Mouse (Mus musculus) left cerebral cortex, adult 18-20 months (tissue): Measurements from ENCODE around the gene Ntrk2. TPM values are rescaled to one million over a fixed set of nuclear protein-coding genes. Genes with fewer than 3 reads are reported as not detected.

ENCODE experiments used
- DNase-seq, 2 experiments: peaks; one replicate each; pipeline ENCODE4 v3.0.0; 2021 to 2022; ENCODE audit warnings: low spot score in 2 of 2, mixed read lengths in 1 of 2
- long read RNA-seq, 2 experiments: library from polyadenylated mRNA; stranded (forward); transcript quantifications; one replicate each; pipeline ENCODE4 v2.0.0; 2021
- total RNA-seq, 2 experiments: library from RNA; stranded (reverse); gene quantifications; 2 replicates each; pipeline ENCODE4 v1.2.3; 2021

The Ntrk2 gene
- total RNA-seq = 100 to 1,000 TPM; 369 to 406 TPM
- long read RNA-seq, experiment 1, full-length matches to known transcripts = 114 of 260 reads
- long read RNA-seq, experiment 1, partial matches to known transcripts = 41 of 260 reads
- long read RNA-seq, experiment 1, other reads (novel, unspliced or antisense) = 105 of 260 reads
- long read RNA-seq, experiment 2, full-length matches to known transcripts = 75 of 188 reads
- long read RNA-seq, experiment 2, partial matches to known transcripts = 65 of 188 reads
- long read RNA-seq, experiment 2, other reads (novel, unspliced or antisense) = 48 of 188 reads

GRCm38 (mm10) chr13:58806397-58806892 lies at the start of gene Ntrk2:
Gene Ntrk2, plus strand, starts transcription at chr13:58806569.
- peak; percentile 90 to 96 for DNase-seq

DNA sequence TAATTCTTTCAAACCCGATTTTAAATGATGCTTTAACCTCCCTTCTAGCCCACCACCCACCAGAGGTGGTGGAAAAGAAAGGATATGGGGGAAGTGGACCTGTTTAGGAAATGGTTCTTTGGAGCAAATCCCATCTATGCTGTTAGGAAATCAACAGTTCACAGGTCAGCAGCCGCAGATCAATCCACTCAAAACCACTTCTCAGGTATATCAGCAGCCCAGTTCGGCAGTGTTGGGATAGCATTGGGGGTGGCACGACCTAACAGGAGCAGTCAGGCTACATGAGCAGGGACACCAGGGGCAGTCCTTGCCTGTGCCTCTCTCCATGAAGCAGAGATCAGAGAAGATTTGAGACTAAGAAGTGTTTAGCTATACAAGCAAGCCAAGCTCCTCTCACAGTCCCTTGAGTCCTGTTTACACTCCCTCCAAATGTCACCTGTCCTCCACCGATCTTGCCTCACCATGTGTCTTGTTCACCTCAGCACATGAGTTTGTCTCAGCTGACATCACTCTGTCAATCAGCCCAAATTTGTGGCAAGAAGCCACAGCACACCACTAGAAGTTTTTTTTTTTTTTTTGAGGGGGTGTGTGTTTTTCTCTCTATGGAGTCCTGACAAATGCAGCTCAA lies 45.3 kb upstream of the Ntrk2 start:
- no peak for DNase-seq

- DNase-seq = no peak
Observed at GRCm38 (mm10) chr13:58768258-58768657, 38.1 kb upstream of the Ntrk2 start.

DNA sequence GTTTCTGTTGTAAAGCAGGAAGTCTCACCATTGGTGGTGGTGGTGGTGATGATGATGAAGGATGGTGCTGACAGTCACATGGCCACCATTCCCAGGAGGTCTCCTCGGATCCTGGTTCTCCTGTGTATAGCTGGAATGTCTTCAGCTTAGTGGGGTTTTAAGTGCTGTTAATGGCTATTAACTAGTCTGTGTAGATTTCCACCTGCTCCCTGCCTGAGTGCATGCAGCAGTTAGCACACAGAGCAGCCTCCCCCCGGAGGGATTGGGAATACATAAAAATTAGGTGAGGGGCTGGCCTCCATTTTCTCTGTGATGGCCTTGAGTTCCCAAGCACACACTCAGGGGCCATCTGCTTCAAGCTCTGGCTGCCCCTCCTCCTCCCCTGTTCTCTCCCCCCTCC lies 36.9 kb upstream of the Ntrk2 start:
- DNase-seq = no peak

DNA sequence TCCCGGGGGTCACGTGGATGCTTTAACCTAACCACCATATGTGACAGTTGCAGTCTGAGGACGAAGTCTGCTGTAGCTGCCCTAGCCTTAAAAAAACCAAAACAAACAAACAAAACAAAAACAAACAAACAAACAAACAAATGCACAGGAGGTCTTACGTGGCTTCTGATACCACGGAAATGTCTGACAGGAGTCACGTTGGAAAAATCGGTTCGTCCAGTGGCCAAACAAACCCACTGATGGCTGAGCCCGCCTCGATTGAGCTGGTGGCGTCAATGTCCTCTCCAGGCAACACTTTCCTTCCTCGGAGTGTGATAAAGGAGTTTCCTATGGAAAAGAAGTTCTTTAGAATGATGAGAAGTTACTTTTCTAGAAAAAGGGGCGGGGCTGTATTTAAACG lies 27.1 kb upstream of the Ntrk2 start:
- DNase-seq = no peak

DNA sequence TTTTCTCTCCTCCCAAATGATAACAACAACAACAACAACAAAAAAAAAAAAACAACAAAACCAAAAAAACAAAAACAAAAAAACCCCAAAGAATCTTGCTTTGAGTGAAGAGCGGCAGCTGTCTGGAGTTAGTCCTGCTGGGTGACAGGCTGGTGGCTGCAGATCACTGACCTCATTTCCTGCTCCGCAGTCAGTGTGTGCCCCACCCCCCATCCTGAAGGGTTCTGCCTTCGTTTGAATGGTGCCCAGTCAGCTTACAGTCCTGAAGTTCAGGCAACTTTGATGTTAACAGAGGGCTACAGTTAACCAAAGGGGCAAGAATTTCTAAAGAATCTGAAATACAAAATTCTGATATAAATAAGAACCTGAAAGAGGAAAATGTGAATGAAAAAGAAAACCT lies 19.9 kb upstream of the Ntrk2 start:
- no peak for DNase-seq

DNA sequence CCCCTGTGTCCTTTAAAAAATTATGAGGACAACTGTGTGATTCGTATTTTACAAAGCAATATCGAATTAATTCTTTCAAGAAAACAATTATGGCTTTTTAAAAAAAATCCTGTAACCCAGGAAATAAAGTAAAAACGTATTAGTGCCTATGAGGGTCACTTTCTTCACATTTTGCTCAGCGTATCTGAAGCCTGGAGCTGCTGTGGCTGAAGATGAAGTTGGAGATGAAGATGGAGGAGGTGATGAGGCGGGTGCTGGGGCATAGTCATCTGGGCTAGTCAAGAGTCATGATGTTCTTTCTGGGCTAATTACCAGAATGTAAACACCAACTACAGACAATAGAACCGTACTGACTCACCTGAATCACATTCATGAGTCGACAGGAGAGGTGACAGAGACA lies 15.6 kb upstream of the Ntrk2 start:
- DNase-seq = no peak

- no peak for DNase-seq
Observed at GRCm38 (mm10) chr13:58797386-58797785, 9.0 kb upstream of the Ntrk2 start.

DNA sequence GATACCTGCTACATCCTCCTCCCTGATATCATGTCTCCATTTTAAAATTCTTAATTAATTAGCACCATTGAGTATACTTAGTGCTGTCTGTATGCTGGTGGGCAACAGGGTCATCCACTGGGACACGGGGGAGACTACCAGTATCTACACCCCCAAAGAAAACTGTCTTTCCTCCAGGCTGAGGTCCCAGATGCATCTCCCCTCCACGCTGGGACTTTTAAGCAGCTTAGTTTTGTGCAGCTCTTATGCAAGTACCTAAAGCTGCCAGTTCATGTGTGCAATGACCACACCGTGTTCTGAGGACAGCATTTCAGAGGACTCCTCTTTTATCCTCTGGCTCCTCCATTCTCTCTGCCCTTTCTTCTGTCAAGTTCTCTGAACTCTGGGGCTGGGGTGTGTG lies 5.1 kb upstream of the Ntrk2 start:
- no peak for DNase-seq

GRCm38 (mm10) chr13:58803882-58804281 lies 2.5 kb upstream of the Ntrk2 start:
- no peak for DNase-seq

GRCm38 (mm10) chr13:58805833-58806232 lies 536 bp upstream of the Ntrk2 start:
- DNase-seq = no peak

DNA sequence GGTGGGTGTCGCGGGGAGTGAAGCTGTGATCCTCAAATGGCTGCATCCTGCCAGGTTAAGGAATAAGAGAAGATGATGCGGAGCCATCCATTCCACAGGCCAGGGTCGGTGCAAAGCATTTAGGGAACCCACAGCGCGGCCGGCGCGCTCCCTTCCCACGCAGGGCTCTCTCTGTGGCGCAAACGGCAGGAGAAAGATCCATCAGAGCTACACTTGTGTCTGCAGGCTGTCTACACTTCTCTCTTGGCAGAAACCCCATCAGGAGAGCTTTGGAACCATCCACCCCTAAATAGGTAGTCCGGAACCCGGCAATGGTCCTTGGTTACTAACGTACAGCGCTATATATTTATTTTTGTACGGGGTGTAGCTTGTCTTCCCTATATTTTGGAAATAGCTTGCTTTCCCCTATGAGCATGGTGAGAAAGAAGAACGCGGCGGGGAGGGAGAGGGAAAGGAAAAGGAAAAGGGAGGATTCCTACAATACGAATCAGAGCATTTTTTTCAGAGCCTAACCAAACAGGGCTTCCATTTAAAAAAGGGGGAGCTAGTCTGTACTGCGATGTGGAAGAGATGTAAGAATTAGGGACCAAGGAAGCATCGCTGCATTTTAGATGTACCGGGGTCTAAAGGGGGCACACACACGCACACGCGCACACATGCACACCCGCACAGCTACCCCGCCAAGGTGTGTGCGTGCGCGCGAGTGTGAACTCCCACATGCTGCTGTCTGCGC lies 693 bp downstream of the Ntrk2 start:
- DNase-seq = peak; percentile 57 to 78

DNA sequence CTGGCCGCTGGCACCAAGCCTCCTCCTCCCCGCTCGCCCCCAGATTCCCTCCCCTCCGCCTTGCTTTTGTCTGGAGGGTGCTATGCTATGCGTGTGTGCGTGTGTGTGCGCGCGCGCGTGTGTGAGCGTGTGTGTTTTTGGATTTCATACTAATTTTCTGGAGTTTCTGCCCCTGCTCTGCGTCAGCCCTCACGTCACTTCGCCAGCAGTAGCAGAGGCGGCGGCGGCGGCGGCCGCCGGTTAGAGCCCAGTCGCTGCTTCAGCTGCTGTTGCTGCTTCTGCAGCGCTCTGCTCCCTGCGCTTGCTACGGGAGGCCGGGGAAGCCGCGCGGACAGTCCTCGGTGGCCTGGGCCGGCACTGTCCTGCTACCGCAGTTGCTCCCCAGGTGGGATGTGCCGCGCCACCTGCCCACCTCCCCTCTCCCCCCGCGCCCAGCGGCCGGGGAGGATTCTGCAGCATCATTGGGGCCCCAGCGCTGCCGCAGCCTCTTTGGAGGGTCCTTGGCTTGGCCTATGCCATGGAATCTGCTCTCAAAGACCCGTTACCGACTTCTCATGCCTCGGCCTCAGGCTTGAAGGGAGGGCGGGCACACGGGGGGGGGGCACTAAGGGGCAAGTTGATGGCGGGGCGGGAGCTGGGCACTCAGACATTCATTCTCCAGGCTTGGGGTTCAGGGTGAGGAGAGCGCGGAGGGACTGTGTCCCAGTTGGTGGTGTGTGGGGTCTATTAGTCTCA lies 1.4 kb downstream of the Ntrk2 start:
- DNase-seq = peak; percentile 85 to 93

- peak; percentile 51 to 70 for DNase-seq
Observed at GRCm38 (mm10) chr13:58808381-58808821, 2.0 kb downstream of the Ntrk2 start.

DNA sequence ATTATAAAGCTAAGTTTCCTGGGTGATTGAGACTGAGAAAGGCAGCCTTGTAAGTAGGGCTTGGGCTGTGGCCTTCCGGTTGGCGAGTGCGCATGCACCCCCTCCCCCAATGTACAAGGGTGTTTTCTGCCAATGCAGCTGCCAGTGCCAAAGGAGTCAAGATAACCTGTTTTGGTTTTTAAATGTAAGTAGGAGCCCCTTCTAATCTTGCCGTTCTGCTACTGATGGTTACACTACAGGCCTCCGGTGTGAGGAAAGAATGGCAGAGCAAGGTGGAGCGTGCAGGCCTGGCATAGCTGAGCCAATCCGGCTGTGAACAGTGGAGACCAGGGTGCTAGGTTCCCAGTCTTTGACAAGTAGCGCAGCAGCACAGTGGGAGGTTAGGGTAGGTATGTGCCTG lies 3.6 kb downstream of the Ntrk2 start:
- DNase-seq = peak; percentile 55 to 77

GRCm38 (mm10) chr13:58824752-58825151 lies 18.4 kb downstream of the Ntrk2 start:
- DNase-seq = no peak

- no peak for DNase-seq
Observed at GRCm38 (mm10) chr13:58826356-58827197, 20.2 kb downstream of the Ntrk2 start.

DNA sequence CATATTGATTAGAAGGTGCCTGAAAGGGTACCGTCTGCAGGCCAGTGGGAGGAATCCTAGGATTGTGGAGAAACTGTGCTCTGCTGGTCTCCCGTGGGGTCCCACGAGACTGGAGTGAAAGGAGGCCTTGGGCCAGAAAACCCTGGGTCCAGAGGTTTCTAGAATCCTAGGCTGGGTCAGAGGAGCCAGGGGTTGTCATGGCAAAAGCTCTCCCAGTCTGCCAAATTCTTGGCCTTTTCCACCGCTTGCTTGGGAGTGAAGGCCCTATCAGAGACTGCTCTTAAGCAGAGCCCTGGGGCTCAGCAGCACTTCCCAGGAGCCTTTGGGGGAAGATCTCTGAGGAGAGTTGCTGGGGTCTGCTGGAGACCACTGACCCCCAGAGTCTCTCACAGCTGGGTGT lies 25.6 kb downstream of the Ntrk2 start:
- no peak for DNase-seq

DNA sequence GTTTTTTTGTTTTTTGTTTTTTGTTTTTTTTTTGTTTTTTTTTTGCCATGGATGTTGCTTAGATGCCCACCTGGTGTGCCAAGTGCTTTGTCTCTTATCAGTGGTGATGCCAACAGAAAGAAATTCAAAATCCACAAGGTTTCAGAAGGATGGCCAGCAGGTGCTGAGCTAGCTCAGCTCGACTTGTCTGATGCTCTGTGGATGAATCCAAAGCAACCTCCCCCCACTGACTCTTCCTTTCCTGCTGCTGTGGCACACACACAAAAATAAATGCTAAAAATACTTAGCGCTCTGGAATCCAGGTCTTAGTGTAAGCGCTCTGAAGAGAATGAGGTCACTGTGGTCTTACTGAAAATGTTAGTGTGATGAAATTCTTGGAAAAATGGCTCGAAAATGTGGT lies 28.4 kb downstream of the Ntrk2 start:
- no peak for DNase-seq

- DNase-seq = no peak
Observed at GRCm38 (mm10) chr13:58836891-58837290, 30.5 kb downstream of the Ntrk2 start.
